Mouse (Mus musculus): ENCODE data around the gene Ptprd.

The Ptprd gene

DNA sequence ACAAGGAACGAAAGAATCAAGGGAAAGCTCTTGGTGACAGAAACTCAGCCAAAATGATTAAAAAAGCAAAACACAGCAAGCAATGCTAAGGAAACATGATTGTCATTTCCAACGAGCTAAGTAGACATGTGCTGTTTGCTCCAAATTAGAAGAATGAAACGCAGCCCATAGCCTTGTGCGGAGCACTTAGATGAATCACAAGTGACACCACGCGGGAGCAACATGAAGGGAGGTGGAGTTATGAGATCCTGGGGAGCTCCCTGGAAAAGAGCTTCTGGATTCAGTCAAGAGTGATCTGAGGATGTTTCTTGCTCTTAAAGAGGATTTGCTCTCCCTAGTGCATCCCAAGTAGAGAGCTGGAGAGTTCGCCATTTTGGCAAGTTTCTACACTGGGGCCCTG is 1590.0 kb downstream of the Ptprd start:
- no peak for DNase-seq (ENCODE audit: low read depth)

DNA sequence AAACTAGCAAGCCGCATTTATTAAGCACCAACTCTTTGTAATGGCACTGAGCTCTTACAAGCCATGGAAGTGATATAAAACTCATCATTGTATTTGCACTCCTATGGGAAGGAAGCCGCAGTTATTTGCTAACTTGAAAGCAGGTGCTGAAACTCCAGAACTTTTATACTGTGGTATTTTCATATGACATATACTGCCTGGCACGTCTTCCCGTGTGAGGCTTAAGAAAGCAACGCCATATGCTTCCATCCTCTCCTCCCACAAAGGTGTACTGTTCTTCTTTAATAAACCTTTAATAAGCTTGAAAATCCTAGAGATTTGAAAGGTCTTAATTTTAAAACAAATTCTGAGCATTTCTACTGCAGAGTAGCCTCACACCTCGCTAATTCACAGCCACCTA is 1595.1 kb downstream of the Ptprd start:
- DNase-seq (ENCODE audit: low read depth) = no peak

DNA sequence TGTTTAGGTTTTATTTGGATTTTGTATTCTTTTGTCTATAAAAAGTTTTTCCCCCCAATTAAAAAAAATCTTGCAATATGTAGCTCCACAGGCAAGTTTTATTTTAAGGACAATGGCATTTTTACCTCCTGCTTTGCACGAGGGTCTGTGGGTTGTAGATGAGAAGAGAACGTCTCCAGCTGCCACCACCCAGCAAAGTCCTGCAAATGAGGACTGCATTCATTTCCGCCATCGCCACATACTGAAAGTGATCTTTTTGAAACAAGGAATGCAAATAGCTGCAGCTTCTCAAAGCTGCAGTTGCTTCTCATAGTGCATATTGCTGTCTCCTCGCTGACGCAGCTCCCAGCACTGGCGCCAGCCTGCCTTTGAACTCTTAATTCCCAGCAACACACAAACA is 1603.5 kb downstream of the Ptprd start:
- no peak for DNase-seq (ENCODE audit: low read depth)

DNA sequence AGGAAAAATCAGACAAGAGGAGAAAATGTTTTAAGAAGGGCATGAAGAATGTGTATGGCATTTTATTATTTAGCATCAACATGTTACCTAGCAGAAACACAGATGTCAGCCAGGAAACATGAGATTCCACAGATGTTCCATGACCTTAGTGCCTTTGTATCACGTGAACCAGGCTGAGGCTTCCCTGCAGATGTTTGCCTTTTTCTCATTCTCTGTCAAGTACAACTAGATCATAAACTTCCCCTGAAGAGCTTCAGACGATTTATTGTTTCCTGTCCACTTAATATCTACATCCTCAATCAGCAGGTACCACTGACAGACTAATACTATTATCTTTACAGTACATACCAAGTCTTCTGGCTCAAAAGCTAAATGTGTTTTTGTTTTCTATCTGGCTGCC is 1605.0 kb downstream of the Ptprd start:
- DNase-seq (ENCODE audit: low read depth) = no peak

DNA sequence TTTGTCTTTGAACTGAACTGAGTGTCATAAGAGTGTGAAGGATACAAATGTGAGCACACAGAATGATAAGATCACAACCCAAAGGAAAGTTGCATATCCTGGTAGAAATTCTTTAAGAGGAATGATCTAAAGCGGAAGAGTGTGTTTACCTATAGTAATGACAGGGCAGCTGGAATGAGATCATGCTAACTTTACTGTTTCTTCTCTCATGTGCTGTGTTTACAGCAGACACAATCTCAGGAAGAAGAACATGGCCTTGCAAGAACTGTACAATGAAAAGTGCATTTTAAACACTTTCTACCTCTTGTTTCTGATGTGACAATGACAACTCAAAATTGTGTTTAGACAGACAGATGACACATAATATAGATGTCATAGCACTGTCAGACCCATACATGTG is 1621.0 kb downstream of the Ptprd start:
- DNase-seq (ENCODE audit: low read depth) = no peak

DNA sequence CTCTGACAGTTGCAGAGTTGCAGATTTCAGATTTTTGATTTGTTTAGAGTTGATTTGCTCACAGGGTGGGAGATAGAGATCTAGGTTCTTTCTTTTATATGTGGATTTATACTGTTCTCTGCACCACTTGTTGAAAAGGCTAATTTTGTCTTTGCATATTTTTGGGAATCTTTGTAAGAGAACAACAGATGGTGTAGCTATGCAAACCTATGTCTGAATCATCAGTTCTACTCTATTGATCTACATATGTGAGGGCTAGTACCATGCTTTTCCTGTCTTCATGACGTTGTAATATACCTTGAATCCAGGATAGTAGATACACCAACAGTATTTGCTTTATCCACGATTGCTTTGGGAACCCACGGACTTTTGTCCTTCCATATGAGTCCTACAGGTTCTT is 1628.7 kb downstream of the Ptprd start:
- DNase-seq (ENCODE audit: low read depth) = no peak

DNA sequence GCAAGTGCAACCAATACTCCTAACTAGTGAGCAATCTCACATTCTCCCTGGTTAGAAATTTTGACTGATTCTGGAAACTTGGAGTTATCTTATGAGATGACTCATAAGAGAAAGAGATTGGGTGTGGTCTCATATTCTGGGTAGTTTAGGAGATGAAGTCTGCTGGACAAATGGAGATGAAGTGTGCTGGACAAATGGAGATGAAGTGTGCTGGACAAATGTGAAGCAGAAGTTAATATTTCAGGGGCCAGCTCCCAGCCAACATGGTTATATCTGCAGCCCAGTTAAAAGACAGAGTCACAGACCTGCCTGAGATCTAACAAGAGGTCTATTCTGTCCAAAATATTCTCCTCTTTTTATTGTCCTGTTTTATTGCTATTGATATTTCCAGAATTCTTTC is 1645.8 kb downstream of the Ptprd start:
- no peak for DNase-seq (ENCODE audit: low read depth)

DNA sequence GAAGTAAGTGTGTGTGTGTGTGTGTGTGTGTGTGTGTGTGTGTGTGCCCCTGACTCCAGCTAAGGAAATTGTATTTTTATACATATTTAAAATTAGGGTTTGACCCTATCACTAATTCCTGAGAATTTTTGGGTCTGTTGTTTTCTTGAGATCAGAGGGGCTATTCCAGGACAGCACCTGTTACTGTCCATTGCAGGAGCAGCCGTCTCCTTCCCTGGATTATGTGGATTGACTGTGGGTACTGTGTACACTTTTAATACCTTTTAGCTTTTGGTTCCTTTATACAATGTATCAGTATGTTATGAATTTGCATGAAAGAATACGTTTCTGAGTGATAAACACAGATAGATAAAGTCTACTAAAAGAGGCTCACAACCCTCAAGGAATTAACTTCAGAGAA is 1670.0 kb downstream of the Ptprd start:
- DNase-seq (ENCODE audit: low read depth) = no peak

DNA sequence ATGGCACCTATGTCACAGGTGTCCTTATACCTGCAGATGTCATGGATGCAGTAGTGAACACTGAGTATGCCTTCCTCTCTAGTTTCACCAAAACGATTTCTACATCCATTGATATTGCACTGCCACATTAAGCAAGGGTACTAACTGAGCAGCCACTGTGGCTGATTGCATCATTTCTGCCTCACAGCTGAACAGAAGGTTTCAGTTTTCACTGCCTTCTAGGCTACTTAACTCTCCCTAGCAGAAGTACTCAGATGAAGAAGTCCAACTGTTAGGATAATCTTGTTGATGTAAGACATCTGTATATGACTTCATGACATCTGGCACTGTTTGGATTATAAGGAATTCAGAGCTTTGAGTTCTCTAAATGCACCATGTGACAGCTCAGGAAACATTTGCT is 1678.8 kb downstream of the Ptprd start:
- no peak for DNase-seq (ENCODE audit: low read depth)

DNA sequence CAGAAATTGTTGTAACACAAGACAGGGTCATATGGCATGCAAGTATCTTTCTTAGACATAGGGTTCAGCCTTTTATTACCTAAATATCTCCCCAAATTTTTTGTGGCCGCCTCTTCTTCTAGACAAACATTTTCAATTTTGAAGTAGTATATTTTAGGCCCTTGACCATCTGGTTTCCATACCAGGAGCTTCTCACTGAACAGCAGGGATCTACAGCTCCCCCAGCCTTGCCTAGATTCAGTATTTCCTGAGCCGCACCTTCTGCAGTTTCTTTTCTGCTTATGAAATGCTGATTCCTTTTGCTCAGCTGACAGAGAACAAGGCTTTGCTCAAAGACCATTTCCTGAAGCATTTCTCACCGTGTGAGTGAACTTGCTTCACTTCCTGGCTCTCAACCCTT is 1686.5 kb downstream of the Ptprd start:
- no peak for DNase-seq (ENCODE audit: low read depth)

DNA sequence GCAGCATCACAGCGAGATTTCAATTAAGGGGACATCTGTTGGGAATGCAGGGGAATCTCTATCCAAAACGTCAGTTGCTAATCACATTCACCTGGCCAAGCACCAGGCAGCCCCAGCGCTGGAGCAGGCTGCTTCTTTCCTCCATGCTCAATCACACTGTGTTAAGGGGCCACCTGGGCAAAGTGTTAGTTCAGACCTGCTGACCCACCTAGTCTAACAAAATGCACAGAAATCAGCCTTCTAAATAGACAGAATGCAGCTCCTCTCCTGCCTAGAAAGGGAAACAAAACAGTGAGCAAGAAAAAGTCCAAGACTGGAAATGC is 1708.5 kb downstream of the Ptprd start:
- no peak for DNase-seq (ENCODE audit: low read depth)

DNA sequence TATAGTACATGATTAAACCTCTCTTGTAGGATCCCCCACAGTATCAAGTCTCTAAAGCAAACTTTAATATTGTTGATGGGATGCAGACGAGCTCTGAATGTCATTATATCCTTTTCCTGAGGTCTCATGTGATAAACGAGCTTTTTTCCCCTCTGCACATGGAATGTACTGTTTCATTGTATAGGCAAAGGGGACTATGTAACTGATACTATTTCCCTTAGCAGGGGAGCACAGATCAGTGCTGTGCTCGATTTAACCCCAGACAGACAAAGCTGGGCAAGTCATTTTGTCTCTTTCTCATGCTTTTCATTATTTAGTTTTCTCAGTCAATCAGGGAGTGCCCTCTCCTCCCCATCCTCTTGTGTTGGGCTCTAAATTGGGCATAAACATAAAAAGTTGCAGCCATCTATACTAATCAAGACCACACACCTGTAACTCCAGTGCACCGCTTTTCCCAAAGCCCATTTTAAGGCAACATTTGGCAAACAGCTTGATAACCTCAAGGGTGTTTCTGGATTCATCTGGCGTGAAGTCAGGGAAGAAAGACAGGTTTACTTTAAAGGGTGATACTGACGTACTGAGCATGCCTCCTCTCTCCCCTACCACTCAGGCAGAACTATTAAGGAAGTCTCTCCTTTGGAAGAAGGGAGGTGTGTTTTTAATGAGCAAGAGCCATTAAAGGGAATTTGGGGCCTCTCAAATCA is 1709.0 kb downstream of the Ptprd start:
- no peak for DNase-seq (ENCODE audit: low read depth)

DNA sequence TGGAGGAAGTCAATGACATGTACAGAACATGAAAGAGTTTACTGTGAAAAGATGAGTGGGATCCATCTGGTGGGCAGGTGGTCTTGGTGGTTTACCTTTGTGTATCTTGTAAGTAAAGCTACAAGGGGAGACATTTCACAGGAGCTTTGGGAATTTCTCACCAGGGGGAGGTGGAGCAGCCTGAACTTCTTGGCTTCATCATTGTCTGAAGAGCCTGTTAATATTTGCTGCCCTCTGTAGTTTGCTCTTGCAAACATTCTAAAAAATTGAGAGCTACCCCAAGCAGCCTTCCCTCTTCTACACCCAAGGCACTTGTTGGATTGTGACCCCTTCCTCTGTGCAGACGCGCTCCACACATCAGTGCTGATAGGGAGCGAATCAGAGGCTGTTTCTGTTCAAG is 1725.9 kb downstream of the Ptprd start:
- no peak for DNase-seq (ENCODE audit: low read depth)

DNA sequence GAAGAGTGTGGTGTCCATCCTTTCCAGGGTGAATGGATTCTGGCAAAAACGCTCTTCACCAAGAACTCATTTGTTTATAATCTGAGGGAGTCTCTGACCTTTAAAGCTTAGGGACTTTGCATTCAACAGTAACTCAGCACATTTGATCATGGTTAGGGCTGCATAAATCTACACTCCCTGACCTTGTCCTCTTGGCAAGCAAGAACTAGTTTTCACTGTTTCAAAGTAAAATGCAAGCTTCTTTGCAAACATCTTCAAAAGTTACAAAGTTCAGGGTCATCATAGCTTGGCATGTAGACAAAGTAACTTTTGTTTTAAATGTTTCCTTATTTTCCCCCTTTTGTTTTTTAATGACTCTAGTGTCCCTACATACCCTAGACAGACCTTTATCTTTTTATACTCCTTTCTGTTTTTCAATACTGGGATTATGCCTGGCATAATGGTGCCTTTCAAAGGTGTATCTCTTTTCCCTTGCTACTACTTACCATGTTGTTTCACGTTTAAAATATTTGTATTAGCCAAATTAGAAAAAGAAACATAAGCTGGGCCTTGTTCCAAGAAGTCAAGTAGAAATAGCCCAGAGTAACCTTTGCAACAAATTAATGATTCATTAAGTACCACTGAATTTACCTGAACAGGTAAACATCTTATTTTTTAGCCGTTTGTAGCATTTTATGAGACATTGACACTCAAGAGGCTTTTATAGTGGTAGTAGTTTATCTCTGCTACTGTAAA is 1743.2 kb downstream of the Ptprd start:
- no peak for DNase-seq (ENCODE audit: low read depth)

DNA sequence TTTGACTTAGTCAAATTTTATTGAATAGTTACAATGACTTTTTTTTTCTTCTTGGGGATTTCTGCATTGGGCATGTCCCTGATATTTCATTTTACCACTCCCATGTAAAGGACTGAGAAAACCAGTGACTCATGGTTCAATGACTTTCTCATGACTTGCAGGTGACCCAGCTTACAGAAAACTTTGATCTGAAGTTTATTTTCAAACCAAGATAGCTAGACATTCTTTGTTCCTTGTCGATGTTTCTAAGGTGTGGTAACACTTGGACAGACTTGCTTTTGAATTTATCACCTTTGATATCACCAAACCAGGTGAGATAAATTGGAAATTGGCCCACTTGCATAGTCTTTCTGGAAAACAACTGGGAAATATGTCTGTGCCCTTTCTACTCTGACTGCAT is 1747.1 kb downstream of the Ptprd start:
- DNase-seq (ENCODE audit: low read depth) = no peak

DNA sequence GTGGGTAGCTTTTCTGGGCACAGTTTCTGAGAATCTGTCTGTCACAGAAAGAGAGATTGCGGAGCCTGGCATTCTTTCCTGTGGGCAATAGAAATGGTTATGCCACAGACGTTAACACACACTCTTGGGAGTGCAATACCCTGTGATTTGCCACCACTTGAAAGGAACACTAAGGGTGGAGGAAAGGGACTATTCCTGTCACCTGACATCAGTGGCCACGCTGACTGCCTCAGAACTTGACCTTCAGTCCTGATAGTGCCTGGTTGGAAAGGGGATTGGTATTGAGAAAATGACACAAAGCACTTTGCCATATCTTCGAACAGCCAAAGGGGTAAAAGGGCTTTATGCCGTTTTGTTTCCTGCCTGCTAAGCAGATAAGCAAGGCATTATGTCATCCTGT is 1750.4 kb downstream of the Ptprd start:
- no peak for DNase-seq (ENCODE audit: low read depth)

DNA sequence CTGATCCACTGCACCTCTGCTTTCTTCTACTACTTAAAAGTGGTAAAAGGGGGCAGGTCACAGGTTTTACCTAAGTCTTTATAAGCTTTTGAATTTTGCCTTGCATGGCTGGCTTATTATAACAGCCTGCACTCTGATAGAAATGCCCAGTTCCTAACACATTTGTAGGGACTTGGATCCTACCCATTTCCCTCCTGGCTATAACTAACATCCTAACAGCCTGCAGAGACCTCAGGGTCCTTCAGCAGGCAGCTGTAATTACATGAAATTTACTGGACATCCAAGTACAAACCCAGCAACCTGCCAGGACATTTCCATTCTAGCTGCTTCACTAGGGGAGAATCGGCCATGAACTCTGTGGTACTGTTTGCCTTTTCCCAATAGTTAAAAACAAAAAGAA is 1751.2 kb downstream of the Ptprd start:
- no peak for DNase-seq (ENCODE audit: low read depth)

DNA sequence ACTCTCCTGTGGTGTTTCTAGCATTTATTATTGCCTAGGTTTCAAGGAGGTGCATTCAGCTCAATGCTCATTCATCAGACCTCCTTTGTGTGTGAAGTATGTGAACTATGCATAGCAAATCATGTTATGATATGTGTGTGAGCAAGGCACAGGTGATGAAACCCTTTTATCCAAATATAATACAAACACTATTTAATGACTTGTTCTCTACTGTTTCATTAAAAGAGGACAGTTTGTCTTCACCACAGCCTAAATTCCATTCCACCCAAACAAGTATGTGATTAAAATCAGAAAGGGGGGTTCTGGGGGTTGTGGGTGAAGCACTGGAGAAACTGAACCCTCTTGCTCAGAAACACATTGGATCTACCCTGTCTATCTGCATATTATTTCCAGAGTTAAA is 1752.1 kb downstream of the Ptprd start:
- DNase-seq (ENCODE audit: low read depth) = no peak

DNA sequence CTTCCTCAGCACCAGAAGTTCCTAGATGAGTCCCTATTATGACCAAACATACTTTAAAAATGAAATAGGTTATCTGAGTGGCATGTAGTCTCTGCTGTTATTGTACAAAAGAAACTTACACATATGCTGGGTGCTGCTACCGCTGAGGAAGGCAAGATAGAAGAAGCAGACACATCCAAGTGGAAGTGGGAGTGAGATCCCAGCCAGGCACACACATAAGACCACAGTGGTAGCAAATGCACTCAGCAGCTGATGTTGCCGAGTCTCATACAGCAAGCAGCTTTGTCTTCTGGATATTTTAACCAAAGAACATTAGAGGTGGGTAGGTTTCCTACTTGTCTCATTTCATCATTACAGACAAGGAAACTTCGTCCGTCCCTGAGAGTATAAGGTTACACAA is 1759.5 kb downstream of the Ptprd start:
- DNase-seq (ENCODE audit: low read depth) = no peak

DNA sequence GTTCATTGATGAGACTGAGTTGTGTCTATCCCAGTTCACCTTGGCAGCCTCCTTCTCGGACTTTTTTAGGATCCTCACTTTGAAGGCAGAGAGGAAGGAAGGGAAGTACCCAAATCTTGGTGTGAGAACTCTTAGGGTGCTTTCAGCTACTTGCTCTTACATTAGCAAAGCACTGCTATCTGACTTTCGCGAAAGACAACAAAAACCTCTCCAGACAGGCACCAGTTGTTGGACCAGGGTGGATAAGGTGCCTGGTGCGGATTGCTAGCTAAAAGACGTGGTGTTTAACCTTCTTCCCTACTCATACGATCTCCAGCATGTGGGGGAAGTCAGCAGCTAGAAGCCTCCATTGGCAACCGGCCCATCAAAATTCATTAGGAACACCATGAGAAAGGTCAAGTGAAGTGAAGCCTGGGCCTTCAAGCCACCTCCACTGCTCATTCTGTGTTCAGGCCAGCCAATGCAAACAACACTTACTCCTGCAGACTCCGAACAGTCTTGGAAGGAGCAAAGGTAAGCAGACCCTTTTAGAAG is 1760.7 kb downstream of the Ptprd start:
- no peak for DNase-seq (ENCODE audit: low read depth)

DNA sequence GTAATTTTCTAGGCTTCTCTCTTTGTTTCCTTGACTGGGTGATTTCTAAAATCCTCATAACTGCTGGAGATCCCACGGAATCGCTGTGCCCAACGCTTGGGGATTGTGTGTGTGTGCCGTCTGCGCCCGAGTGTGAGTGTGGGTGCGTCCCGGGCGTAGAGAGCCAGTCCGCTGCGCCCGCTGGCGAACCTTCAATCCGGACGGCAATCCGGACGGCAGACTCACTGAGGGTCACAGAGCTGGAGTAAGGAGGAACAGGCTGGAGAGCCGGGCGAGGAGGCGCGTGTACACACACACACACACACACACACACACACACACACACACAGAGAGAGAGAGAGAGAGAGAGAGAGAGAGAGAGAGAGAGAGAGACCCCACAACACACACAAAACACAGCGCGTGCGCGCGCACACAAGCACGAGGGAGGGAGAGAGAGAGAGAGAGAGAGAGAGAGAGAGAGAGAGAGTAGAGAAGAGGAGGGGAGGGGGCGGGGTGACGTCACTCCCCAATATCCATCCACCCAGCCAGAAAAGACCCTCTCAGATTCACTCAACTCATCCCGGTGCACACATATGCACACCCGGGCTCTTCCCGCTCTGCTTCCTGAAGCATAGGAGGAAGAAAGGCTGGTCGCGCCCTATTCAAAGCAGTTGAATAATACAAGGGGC is 1761.3 kb downstream of the Ptprd start:
- no peak for DNase-seq (ENCODE audit: low read depth)

DNA sequence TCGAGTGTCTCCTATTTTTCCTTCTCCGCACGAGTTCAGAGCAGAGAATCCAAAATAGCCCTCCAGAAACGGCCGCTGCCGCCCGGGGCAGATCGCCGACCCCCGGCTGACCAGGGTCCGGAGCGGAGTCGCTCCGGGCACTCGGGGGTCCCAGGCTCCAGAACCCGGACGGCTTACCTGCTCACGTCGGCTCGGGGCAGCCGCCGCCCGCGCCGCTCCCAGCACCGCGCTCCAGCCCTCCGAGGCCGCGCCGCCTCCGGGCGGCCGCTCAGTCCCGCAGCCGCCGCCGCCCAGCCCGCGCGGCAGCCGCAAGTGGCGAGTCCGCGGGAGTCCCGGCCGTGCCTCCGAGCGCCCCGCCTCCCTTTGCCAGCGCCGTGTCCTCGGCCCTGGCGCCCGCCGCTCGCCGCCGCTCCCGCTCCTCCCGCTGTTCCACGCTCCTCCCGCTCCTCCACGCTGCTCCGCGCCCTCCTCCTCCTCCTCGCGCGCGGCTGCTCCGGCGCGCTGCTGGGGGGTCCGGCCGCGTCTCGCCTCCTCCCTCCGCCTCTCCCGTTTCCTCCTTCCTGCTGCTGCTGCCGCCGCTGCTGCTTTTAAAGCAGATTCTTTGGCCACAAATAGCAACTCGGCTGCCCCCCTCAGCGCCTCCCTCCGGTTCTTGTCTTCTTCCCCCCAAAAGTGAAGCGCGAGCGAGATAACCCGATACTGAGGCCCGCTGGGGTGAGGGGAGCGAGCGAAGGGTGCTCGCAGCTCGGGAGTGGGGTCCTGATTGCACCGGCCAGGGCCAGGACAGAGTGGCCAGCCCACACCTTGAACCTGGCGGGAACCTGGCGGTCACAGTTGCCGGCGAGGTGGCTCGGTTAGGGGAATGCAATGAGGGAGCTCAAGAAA is 1762.1 kb downstream of the Ptprd start:
- no peak for DNase-seq (ENCODE audit: low read depth)

All from induced T-regulatory cell, adult 2 months (primary cell).